Mouse (Mus musculus) urinary bladder, postnatal 25 days (tissue): Measurements from ENCODE around the gene Slc6a11.

Source experiments
- DNase-seq: peaks from one replicate; pipeline ENCODE4 v3.0.0; 2022; ENCODE audit warnings: low spot score

The Slc6a11 gene

GRCm38 (mm10) chr6:114266273-114266672 is 135.2 kb downstream of the Slc6a11 start:
- DNase-seq: no peak

GRCm38 (mm10) chr6:114267979-114268378 is 136.9 kb downstream of the Slc6a11 start:
- no peak for DNase-seq

- DNase-seq: no peak
Observed at GRCm38 (mm10) chr6:114269589-114269988, 138.5 kb downstream of the Slc6a11 start.

- DNase-seq: no peak
Observed at GRCm38 (mm10) chr6:114270799-114271198, 139.8 kb downstream of the Slc6a11 start.

- no peak for DNase-seq
Observed at GRCm38 (mm10) chr6:114272279-114272678, 141.2 kb downstream of the Slc6a11 start.

- DNase-seq: no peak
Observed at GRCm38 (mm10) chr6:114273997-114274728, 143.1 kb downstream of the Slc6a11 start.

GRCm38 (mm10) chr6:114275800-114276199 is 144.8 kb downstream of the Slc6a11 start:
- no peak for DNase-seq

- DNase-seq: peak; percentile 26
Observed at GRCm38 (mm10) chr6:114282469-114283277, 151.6 kb downstream of the Slc6a11 start, which contains the start of gene Slc6a1. TSS of gene Slc6a1 (plus strand) at chr6:114282635.

- DNase-seq: no peak
Observed at GRCm38 (mm10) chr6:114283278-114283770, 152.3 kb downstream of the Slc6a11 start.

- no peak for DNase-seq
Observed at GRCm38 (mm10) chr6:114283927-114284703, 153.1 kb downstream of the Slc6a11 start.

- DNase-seq: no peak
Observed at GRCm38 (mm10) chr6:114285424-114285823, 154.4 kb downstream of the Slc6a11 start.

GRCm38 (mm10) chr6:114289106-114289505 is 158.1 kb downstream of the Slc6a11 start:
- DNase-seq: no peak

- no peak for DNase-seq
Observed at GRCm38 (mm10) chr6:114290184-114290583, 159.1 kb downstream of the Slc6a11 start.

- no peak for DNase-seq
Observed at GRCm38 (mm10) chr6:114290929-114291328, 159.9 kb downstream of the Slc6a11 start.

- no peak for DNase-seq
Observed at GRCm38 (mm10) chr6:114291396-114291795, 160.4 kb downstream of the Slc6a11 start.

- no peak for DNase-seq
Observed at GRCm38 (mm10) chr6:114293511-114293910, 162.5 kb downstream of the Slc6a11 start.

GRCm38 (mm10) chr6:114295086-114295485 is 164.0 kb downstream of the Slc6a11 start:
- DNase-seq: no peak

- no peak for DNase-seq
Observed at GRCm38 (mm10) chr6:114297260-114298002, 166.4 kb downstream of the Slc6a11 start.
